Mouse (Mus musculus) hindbrain, embryonic 12.5 days (tissue): ENCODE results near the gene Srgap3. TPM values are rescaled to one million over a fixed set of nuclear protein-coding genes. Genes with fewer than 3 reads are reported as not detected.

Experiments used
- ATAC-seq: fragments of 200-750 bp; cut with Nextera tagmentation; 2 replicates; pipeline ENCODE4 v1.8.0; 2017; ENCODE audit warnings: moderate TSS enrichment; ENCODE audit not compliant: low FRiP score
- H3K27ac ChIP-seq: fragments of 300-500 bp; sonication (generic); 2 replicates; pipeline ENCODE4 v1.5.1; 2016; ENCODE audit warnings: mild to moderate bottlenecking
- H3K27me3 ChIP-seq: fragments of 300-500 bp; sonication (generic); 2 replicates; pipeline ENCODE4 v1.6.1; 2016; ENCODE audit warnings: mild to moderate bottlenecking
- H3K36me3 ChIP-seq: fragments of 300-500 bp; sonication (generic); 2 replicates; pipeline ENCODE4 v1.6.1; 2016; ENCODE audit warnings: mild to moderate bottlenecking
- H3K4me1 ChIP-seq: fragments of 300-500 bp; sonication (generic); 2 replicates; pipeline ENCODE4 v1.6.1; 2016
- H3K4me2 ChIP-seq: fragments of 300-500 bp; sonication (generic); replicated peaks from 2 replicates; pipeline ENCODE4 v1.6.1; 2016; ENCODE audit warnings: mild to moderate bottlenecking
- H3K4me3 ChIP-seq: fragments of 300-500 bp; sonication (generic); 2 replicates; pipeline ENCODE4 v1.5.1; 2016; ENCODE audit warnings: mild to moderate bottlenecking
- H3K9ac ChIP-seq: fragments of 300-500 bp; sonication (generic); 2 replicates; pipeline ENCODE4 v1.6.1; 2016; ENCODE audit warnings: mild to moderate bottlenecking, moderate library complexity
- H3K9me3 ChIP-seq: fragments of 300-500 bp; sonication (generic); replicated peaks from 2 replicates; pipeline ENCODE4 v1.6.1; 2016; ENCODE audit warnings: mild to moderate bottlenecking
- WGBS: fragments of 180-500 bp; shearing (Covaris S2); methylation state at CpG from one replicate; pipeline ENCODE4 v1.1.7; 2016; 5-methylcytosine and 5-hydroxymethylcytosine counted together
- polyA plus RNA-seq: library from polyadenylated mRNA; unstranded; fragments of >200 nt; fragmentation: Nextera tagmentation; extraction: Ambion mirVana; gene quantifications from 2 replicates; pipeline ENCODE4 v1.2.1, GENCODE M21; 2016

The Srgap3 gene
- polyA plus RNA-seq, 1 experiment from 2014 or later = 44.8 TPM

- H3K9ac ChIP-seq = no peak overlapping the region
- H3K4me3 ChIP-seq = no peak overlapping the region
- no peaks in the 10 kb centered on the region for H3K9me3 ChIP-seq
- ATAC-seq = no peak
- H3K4me2 ChIP-seq = no peak overlapping the region
- H3K27ac ChIP-seq = no peak overlapping the region
- WGBS = 94% methylated on average over 7 of the region's 7 CpGs
- 0 out of 2 replicates have a peak, but pooled peaks cover 5% of the 10 kb centered on the region for H3K36me3 ChIP-seq
- no peaks in the 10 kb centered on the region for H3K27me3 ChIP-seq
- H3K4me1 ChIP-seq = peaks cover 58% of the 10 kb centered on the region
Measured at GRCm38 (mm10) chr6:112818403-112818901, 128.6 kb downstream of the Srgap3 start.

DNA sequence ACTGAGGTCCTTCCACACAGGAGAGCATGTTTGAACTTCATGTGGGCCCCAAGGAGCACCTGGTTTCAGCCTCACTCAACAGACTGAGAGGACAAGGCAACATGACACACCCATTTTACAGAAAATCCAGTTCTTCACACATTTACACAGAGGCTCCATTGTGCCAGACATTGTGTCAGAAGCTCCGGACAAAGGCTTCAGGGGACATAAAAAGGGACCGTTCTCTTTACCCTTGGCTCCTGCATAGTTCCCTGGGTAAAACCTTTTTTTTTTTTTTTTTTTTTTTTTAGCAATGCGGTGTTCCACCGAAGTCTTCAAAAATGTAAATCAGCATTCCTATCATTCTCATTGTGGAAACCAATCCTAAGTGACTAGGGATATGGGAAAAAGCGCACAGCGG lies 131.5 kb downstream of the Srgap3 start:
- Histone ChIP-seq H3K4me3 (no peak overlapping the region), H3K4me2 (no peak overlapping the region), H3K27ac (peak overlapping the region; percentile 85), H3K27me3 (no peaks in the 10 kb centered on the region), H3K9me3 (no peaks in the 10 kb centered on the region), H3K36me3 (0 out of 2 replicates have a peak, but pooled peaks cover 3% of the 10 kb centered on the region), H3K4me1 (peaks cover 64% of the 10 kb centered on the region), H3K9ac (no peak overlapping the region)
- no peak for ATAC-seq
- WGBS = 61% methylated on average over 6 of the region's 6 CpGs

DNA sequence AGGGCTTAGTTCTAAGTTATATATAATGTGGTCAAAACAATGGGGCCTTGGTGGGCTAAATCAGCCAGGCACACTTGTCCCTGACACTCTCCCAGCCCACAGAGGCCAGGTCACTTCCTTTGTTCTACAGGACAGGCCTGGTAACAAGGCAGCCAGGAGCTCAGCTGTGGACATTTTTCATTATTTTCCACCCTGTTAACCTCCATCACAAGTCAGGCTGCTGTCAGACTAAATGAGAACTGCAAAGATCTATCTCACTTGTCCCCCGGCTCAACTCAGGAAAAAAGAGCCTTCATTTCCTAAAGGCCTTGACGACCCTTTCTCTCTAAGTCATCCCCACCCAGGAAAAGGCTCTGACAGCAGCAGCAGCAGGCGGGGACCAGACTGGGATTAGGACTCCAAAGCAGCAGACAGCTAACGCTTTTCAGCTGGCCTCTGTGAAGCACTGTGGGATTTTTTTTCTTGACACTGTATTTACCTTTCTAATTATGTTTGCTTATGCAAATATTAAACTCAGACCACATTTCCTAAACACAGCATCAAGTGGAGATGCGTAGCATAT lies 132.5 kb downstream of the Srgap3 start:
- Histone ChIP-seq H3K27ac (peak overlapping the region; percentile 85), H3K4me2 (no peak overlapping the region), H3K4me1 (peaks cover 66% of the 10 kb centered on the region), H3K9ac (no peak overlapping the region), H3K27me3 (no peaks in the 10 kb centered on the region), H3K9me3 (no peaks in the 10 kb centered on the region), H3K36me3 (0 out of 2 replicates have a peak, but pooled peaks cover 3% of the 10 kb centered on the region), H3K4me3 (no peak overlapping the region)
- 24% methylated on average over 5 of the region's 5 CpGs for WGBS
- peak; percentile 23; the same call in 1 of the 2 replicates for ATAC-seq

DNA sequence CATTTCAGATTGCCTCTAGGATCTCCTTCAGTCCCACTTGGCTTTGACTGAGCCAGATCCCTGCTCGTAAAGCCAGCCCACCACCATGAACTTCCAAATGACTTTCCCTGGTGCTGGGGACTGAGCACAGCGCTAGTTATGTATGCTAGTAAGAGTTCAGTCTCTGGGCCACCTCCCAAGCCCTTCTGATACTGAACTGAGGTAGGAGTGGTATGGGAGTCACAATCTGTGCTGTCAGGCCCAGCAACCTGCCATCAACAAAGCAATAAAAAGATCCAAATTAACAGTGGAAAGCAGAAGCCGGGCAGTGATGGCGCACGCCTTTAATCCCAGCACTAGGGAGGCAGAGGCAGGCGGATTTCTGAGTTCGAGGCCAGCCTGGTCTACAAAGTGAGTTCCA lies 134.2 kb downstream of the Srgap3 start:
- Histone ChIP-seq H3K4me1 (peaks cover 78% of the 10 kb centered on the region), H3K9me3 (no peaks in the 10 kb centered on the region), H3K9ac (no peak overlapping the region), H3K36me3 (0 out of 2 replicates have a peak, but pooled peaks cover 3% of the 10 kb centered on the region), H3K4me2 (no peak overlapping the region), H3K27ac (peak overlapping the region; percentile 44; the same call in 1 of the 2 replicates), H3K27me3 (no peaks in the 10 kb centered on the region), H3K4me3 (no peak overlapping the region)
- no peak for ATAC-seq
- WGBS = 95% methylated on average over 7 of the region's 7 CpGs

DNA sequence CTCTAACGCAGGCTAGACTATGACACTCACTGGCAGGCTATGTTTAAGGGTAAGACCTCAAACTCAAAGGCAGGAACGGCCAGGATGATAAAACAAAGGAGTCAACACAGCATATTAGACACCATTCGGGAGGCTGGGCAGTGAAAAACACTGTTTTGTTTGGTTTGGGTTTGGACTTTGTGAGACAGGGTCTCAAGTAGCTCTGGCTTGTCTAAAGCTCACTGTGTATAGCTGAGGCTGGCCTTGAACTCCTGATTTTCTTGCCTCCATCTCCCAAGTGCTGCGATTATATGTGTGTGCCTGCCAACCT lies 136.6 kb downstream of the Srgap3 start:
- Histone ChIP-seq H3K9me3 (no peaks in the 10 kb centered on the region; the same call in none of the 2 replicates), H3K27ac (peak overlapping the region; percentile 95), H3K4me1 (peaks cover 59% of the 10 kb centered on the region), H3K4me3 (no peak overlapping the region), H3K36me3 (peaks cover 7% of the 10 kb centered on the region), H3K9ac (0 out of 2 replicates have a peak overlapping the region, but pooled peaks have one; percentile 13), H3K4me2 (peak overlapping the region; percentile 15; the same call in 1 of the 2 replicates), H3K27me3 (no peaks in the 10 kb centered on the region)
- WGBS = 56% methylated on average over 4 of the region's 4 CpGs
- ATAC-seq = no peak

- 22% methylated on average over 15 of the region's 15 CpGs for WGBS
- Histone ChIP-seq H3K27me3 (no peaks in the 10 kb centered on the region), H3K4me1 (peaks cover 53% of the 10 kb centered on the region), H3K36me3 (peaks cover 7% of the 10 kb centered on the region), H3K27ac (peak overlapping the region; percentile 95), H3K9ac (peak overlapping the region; percentile 13; the same call in 1 of the 2 replicates), H3K4me3 (no peak overlapping the region), H3K4me2 (peak overlapping the region; percentile 15), H3K9me3 (no peaks in the 10 kb centered on the region; the same call in none of the 2 replicates)
- ATAC-seq = peak; percentile 88
Measured at GRCm38 (mm10) chr6:112809658-112810520, 137.2 kb downstream of the Srgap3 start.

DNA sequence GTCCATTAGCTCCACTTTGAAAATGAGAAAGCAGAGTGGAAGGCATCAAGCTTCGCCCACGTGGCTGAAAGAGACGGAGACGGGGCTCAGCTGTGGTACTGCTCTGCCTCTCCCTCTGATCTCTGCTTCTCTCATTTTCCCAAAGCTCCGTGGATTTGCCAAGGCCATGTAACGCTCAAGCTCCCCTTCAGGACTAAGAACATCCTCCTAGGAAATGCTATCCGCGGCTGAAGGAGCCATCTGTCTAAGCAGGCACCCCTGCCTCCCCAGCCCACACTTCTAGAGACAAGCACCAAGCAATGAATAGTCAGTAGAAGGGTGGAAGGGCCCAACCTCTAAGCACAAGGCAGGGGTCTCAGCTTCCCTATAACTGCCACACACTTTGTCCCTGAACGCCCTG lies 138.3 kb downstream of the Srgap3 start:
- no peaks in the 10 kb centered on the region; the same call in none of the 2 replicates for H3K9me3 ChIP-seq
- peak overlapping the region; percentile 95 for H3K27ac ChIP-seq
- H3K4me3 ChIP-seq = no peak overlapping the region
- no peak overlapping the region for H3K9ac ChIP-seq
- H3K36me3 ChIP-seq = peaks cover 7% of the 10 kb centered on the region
- 56% methylated on average over 9 of the region's 9 CpGs for WGBS
- H3K4me2 ChIP-seq = 0 out of 2 replicates have a peak overlapping the region, but pooled peaks have one; percentile 6
- H3K27me3 ChIP-seq = no peaks in the 10 kb centered on the region
- peaks cover 46% of the 10 kb centered on the region for H3K4me1 ChIP-seq
- no peak for ATAC-seq

DNA sequence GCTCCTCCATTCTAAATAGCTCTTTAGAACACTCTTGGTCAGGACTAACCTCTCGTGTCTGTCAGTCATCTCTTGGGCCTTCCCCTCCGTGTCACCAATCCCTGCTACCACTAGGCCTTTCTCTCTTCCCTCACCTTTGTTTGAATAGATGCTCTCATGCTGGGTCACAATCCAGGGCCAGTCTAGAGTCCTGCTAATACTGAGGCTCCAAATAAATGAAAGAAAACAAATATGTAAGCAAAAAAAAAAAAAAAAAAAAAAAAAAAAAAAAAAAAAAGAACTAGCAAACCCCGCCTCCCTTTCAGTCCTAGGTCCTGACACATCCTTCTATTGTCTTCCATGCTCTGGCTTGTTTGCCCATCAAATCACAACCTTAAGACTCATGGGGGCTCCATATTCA lies 145.1 kb downstream of the Srgap3 start:
- H3K36me3 ChIP-seq = peaks cover 7% of the 10 kb centered on the region
- H3K27ac ChIP-seq = no peak overlapping the region
- no peak for ATAC-seq
- 76% methylated on average over 3 of the region's 3 CpGs for WGBS
- H3K4me3 ChIP-seq = no peak overlapping the region
- H3K9ac ChIP-seq = no peak overlapping the region
- no peak overlapping the region for H3K4me2 ChIP-seq
- H3K4me1 ChIP-seq = no peaks in the 10 kb centered on the region
- no peaks in the 10 kb centered on the region for H3K27me3 ChIP-seq
- no peaks in the 10 kb centered on the region; the same call in 1 of the 2 replicates for H3K9me3 ChIP-seq

GRCm38 (mm10) chr6:112798378-112798777 lies 148.7 kb downstream of the Srgap3 start:
- no peak overlapping the region for H3K4me2 ChIP-seq
- no peak for ATAC-seq
- H3K9me3 ChIP-seq = no peaks in the 10 kb centered on the region
- H3K9ac ChIP-seq = no peak overlapping the region
- H3K27me3 ChIP-seq = no peaks in the 10 kb centered on the region
- WGBS = 89% methylated on average over 5 of the region's 5 CpGs
- H3K4me3 ChIP-seq = no peak overlapping the region
- peaks cover 18% of the 10 kb centered on the region for H3K36me3 ChIP-seq
- no peaks in the 10 kb centered on the region for H3K4me1 ChIP-seq
- H3K27ac ChIP-seq = no peak overlapping the region

- H3K27me3 ChIP-seq = no peaks in the 10 kb centered on the region
- no peak overlapping the region for H3K9ac ChIP-seq
- no peak for ATAC-seq
- no peak overlapping the region for H3K4me2 ChIP-seq
- H3K4me1 ChIP-seq = no peaks in the 10 kb centered on the region
- peaks cover 30% of the 10 kb centered on the region for H3K36me3 ChIP-seq
- no peaks in the 10 kb centered on the region for H3K9me3 ChIP-seq
- no peak overlapping the region for H3K27ac ChIP-seq
- no peak overlapping the region for H3K4me3 ChIP-seq
- 76% methylated on average over 2 of the region's 2 CpGs for WGBS
Measured at GRCm38 (mm10) chr6:112796607-112797006, 150.5 kb downstream of the Srgap3 start.

GRCm38 (mm10) chr6:112793887-112794286 lies 153.2 kb downstream of the Srgap3 start:
- WGBS = 93% methylated on average over 5 of the region's 5 CpGs
- H3K4me2 ChIP-seq = no peak overlapping the region
- peaks cover 30% of the 10 kb centered on the region for H3K36me3 ChIP-seq
- H3K4me1 ChIP-seq = peaks cover 23% of the 10 kb centered on the region
- H3K27ac ChIP-seq = no peak overlapping the region
- no peak overlapping the region for H3K4me3 ChIP-seq
- no peak overlapping the region for H3K9ac ChIP-seq
- ATAC-seq = no peak
- no peaks in the 10 kb centered on the region for H3K9me3 ChIP-seq
- H3K27me3 ChIP-seq = no peaks in the 10 kb centered on the region

DNA sequence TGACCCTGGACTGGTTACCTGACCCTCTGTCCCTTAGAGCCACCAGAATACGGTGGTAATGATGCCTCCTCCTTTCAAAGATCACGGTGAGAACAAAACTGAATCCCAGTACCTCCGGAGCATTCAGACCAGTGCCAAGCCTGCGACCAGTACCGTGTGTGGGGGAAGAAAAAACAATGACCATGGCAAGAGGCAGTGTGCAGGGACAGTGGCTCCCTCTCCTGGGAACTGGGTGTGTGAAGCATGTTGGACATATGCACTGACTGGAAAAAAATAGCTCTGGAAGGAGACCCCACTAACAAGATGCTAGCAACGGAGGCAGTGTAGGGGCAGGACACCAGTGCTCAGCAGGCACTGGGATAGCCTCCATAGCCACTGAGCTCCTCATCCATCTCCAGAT lies 157.2 kb downstream of the Srgap3 start:
- H3K4me1 ChIP-seq = peaks cover 30% of the 10 kb centered on the region
- H3K36me3 ChIP-seq = peaks cover 27% of the 10 kb centered on the region
- H3K27me3 ChIP-seq = no peaks in the 10 kb centered on the region
- H3K4me3 ChIP-seq = no peak overlapping the region
- peak overlapping the region; percentile 25; the same call in 1 of the 2 replicates for H3K27ac ChIP-seq
- H3K9ac ChIP-seq = no peak overlapping the region
- WGBS = 61% methylated on average over 6 of the region's 6 CpGs
- H3K4me2 ChIP-seq = no peak overlapping the region
- no peak for ATAC-seq
- no peaks in the 10 kb centered on the region for H3K9me3 ChIP-seq
